Mouse (Mus musculus) olfactory bulb, adult 2 months (tissue): Measurements from ENCODE around the gene Ocln. TPM values are rescaled to one million over a fixed set of nuclear protein-coding genes. Genes with fewer than 3 reads are reported as not detected.

Experiments
- H3K27ac ChIP-seq: fragments of 200-500 bp; 2 replicates; pipeline ENCODE4 v1.5.1; 2012; ENCODE audit warnings: low read depth, low read length; ENCODE audit not compliant: insufficient read depth
- H3K4me1 ChIP-seq: fragments of 200-500 bp; 2 replicates; pipeline ENCODE4 v1.6.1; 2012; ENCODE audit warnings: low read length; ENCODE audit not compliant: control insufficient read depth, insufficient read depth
- H3K4me3 ChIP-seq: fragments of 200-500 bp; 2 replicates; pipeline ENCODE4 v1.5.1; 2012; ENCODE audit warnings: mild to moderate bottlenecking, low read depth, low read length, moderate library complexity; ENCODE audit not compliant: insufficient read depth
- CTCF ChIP-seq: fragments of 200-500 bp; IDR thresholded peaks from 2 replicates; pipeline ENCODE4 v1.5.1; 2012; ENCODE audit warnings: low read depth, mild to moderate bottlenecking, low read length, moderate library complexity; ENCODE audit not compliant: insufficient read depth
- POLR2A ChIP-seq: fragments of 200-500 bp; IDR thresholded peaks from 2 replicates; pipeline ENCODE4 v1.6.1; 2012; ENCODE audit warnings: mild to moderate bottlenecking, low read depth, low read length, moderate library complexity; ENCODE audit not compliant: insufficient read depth
- WGBS: fragments of 180-500 bp; shearing (Covaris S2); methylation state at CpG from one replicate; pipeline ENCODE4 v1.1.7; 2018; 5-methylcytosine and 5-hydroxymethylcytosine counted together
- polyA plus RNA-seq: library from polyadenylated mRNA; stranded (reverse); fragments of >200 nt; gene quantifications from 2 replicates; pipeline ENCODE4 v1.2.4, GENCODE M21; 2012; ENCODE audit warnings: low replicate concordance; ENCODE audit not compliant: missing spikeins, insufficient read depth, insufficient read length

Gene Ocln
- polyA plus RNA-seq, 1 experiment = not detected

DNA sequence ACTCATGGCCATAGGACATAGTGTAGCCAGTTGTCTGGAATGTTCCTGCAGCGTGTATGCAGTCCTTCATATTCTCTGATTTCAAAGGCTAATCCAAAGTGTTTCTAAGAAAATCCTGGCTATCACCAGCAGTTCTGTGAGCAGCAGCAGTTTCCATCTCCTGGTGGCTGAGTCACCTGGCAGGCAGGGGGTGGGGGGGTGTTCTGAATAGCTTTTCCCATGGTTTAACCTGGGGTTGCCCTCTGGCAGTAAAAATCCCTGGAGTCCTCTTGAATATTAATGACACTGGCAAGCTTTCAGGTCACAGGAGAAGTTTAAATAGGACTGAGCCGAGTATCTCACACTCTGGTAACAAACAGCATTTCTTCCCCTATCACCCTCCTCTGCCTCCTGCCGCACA, 29.2 kb upstream of the Ocln start:
- Histone ChIP-seq H3K4me1 (no peaks in the 10 kb centered on the region), H3K4me3 (no peak overlapping the region), H3K27ac (no peak overlapping the region)
- WGBS = 31% methylated on average over 3 of the region's 3 CpGs
- TF ChIP-seq CTCF (no peak), POLR2A (no peak)

DNA sequence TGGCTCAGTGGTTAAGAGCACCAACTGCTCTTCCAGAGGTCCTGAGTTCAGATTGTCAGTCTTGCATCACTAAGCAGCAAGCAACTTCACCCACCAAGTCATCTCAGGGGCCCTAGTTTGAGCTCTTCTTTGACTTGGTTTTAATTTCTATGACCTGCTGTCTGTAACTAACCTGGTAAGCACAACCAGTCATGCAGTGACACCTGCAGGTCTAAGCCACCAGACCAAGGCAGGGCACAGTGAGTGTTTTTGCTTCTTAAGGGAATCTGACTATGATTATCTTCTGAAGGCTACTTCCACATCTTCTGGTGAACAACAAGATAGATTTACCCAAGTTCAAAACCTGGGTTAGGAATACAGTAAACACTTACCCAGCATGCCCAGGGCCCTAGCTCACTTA, 27.4 kb upstream of the Ocln start:
- no peak for TF ChIP-seq CTCF
- TF ChIP-seq POLR2A = no peak
- H3K4me1 ChIP-seq = no peaks in the 10 kb centered on the region
- H3K4me3 ChIP-seq = no peak overlapping the region
- H3K27ac ChIP-seq = no peak overlapping the region

DNA sequence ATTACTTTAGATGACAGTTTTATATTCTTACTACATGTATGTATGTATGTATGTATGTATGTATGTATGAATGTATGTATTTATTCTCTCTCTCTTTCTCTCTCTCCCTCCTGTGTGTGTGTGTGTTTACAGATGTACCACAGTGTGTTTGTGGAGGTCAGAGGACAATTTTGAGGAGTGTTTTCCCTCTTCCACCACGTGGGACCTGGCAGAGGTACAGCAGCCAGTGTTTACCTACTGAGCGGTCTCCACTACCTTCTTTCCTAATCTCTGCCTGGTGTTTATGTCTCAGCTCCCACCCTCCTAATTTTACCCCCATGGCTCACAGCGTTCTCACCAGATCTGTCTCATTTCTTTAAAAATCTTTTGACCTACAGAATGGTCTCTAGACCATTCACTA, 26.7 kb upstream of the Ocln start:
- WGBS = 60% methylated on average over 3 of the region's 3 CpGs
- H3K4me3 ChIP-seq = no peak overlapping the region
- TF ChIP-seq POLR2A (no peak), CTCF (no peak)
- H3K4me1 ChIP-seq = no peaks in the 10 kb centered on the region
- H3K27ac ChIP-seq = no peak overlapping the region

DNA sequence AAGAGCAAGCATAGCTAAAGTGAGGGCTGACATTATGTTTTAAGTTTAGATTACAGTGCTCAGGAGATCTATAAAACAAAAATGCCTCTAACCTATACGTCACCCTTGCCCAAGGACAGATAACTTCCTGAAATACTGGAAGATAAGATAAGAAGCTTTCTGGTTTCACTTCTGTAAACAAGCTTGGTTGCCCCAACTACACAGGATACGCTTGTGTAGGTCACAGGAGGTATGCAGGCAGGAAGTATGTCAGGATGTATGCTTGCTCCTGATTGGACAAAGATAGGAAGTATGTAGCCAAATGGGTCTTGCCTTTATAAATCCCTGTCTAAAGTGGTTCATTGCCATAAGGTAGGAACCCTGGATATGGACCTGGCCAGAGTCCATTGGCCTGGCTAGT, 23.4 kb upstream of the Ocln start:
- H3K4me3 ChIP-seq = no peak overlapping the region
- H3K27ac ChIP-seq = no peak overlapping the region
- no peaks in the 10 kb centered on the region for H3K4me1 ChIP-seq
- TF ChIP-seq CTCF (no peak), POLR2A (no peak)
- WGBS = 88% methylated on average over 2 of the region's 2 CpGs

DNA sequence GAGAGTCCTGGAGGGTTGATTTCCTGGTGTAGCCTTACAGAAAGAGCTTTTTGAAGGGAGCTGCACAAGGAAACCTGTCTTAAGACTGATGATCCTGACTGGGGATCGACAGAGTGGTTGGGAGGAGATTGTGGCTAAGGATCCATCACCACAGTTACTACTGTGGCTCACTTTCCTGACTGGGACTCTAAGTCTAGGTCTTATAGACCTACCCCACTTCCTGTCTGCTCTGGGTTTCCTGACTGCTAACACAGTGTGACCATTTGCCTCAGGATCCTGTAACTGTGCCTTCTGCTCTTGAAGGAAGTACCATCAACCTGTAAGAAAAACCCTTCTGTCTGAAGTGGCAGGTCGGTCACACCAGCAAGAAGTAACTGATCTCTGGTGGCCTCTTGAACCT, 18.2 kb upstream of the Ocln start:
- WGBS = 84% methylated on average over 2 of the region's 2 CpGs
- Histone ChIP-seq H3K4me3 (no peak overlapping the region), H3K27ac (no peak overlapping the region), H3K4me1 (no peaks in the 10 kb centered on the region)
- no peak for TF ChIP-seq POLR2A
- no peak for TF ChIP-seq CTCF

DNA sequence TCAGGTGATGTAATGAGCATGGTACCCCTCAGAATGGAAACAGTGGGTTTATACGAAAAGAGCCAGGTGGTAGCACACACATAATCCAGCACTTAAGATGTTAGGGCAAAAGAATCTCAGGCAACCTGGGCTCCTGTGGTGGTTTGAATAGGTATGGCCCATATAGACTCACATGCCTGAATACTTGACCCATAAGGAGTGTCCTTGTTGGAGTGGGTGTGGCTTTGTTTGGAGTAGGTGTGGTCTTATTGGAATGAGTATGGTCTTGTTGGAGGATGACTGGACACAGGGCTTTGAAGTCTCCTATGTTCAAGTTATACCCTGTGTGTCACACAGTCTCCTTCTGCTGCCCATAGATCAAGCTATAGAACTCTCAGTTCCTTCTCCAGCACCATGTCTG, 15.8 kb upstream of the Ocln start:
- Histone ChIP-seq H3K27ac (no peak overlapping the region), H3K4me3 (no peak overlapping the region), H3K4me1 (no peaks in the 10 kb centered on the region)
- WGBS = 92% methylated on average over 1 of the region's 1 CpGs
- TF ChIP-seq CTCF (no peak), POLR2A (no peak)

DNA sequence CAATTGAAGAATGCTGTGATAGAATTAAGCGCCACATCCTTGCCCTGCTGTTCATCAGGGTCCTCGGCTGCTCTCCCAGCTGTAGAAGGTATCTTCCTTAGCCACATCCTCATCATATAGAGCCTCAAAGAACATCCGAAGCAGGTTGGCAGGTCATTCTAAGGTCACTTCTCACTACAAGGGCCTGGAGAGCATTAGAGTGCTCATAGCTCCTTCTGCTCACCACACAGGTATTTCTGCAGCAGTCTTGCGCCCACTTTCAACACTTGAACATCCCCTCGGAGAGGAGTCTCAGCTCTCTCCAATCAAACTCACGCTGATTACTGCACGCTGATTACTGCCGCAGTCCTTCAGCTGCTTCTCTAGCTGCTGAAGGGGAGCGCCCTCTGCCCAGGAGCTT, 6.9 kb upstream of the Ocln start:
- no peaks in the 10 kb centered on the region for H3K4me1 ChIP-seq
- H3K27ac ChIP-seq = no peak overlapping the region
- no peak overlapping the region for H3K4me3 ChIP-seq
- TF ChIP-seq CTCF = no peak
- WGBS = 86% methylated on average over 9 of the region's 9 CpGs

DNA sequence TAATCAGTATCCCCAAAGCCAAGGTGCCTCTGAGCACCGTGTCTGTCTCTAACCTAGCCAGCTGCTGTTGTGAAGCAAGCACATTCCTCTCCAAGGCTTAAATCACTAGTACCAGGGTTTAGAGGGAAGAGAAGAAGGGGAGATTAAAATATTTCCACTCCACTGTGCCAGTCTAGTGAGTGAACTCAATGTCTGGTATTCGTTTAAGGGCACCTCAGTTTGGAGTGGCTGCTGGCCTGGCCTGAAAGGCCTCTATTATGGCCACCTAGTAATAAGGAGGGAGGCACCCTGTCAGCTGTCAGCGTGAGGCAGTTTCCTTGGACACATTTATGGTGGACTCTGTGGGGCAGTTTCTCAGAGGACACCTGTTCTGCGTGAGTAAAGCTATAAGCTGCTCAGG, 4.5 kb upstream of the Ocln start:
- Histone ChIP-seq H3K4me3 (no peak overlapping the region), H3K4me1 (peaks cover 3% of the 10 kb centered on the region; the same call in 1 of the 2 replicates), H3K27ac (no peak overlapping the region)
- 72% methylated on average over 4 of the region's 4 CpGs for WGBS
- TF ChIP-seq CTCF = no peak
- TF ChIP-seq POLR2A = no peak

DNA sequence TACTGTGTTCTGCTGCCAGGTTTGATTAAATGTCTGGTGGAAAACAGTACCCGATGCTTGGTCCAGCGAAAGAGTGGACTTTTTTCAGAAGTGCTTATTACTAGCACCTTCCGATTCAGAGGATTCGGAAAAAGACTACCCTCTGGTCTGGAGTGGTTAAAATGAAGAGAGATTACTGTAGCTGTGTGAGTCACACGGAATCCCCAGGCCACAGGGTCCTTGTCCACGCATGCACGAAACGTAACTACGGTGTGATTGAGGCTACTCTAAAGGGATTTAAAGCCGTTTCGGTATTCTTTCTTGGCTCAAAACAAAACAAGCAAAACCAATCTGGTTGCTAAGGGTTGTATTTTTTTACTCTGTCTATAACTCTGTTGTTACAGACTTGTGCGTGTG, 522 bp upstream of the Ocln start:
- H3K4me1 ChIP-seq = peaks cover 11% of the 10 kb centered on the region; the same call in 1 of the 2 replicates
- WGBS = 4% methylated on average over 12 of the region's 12 CpGs
- no peak for TF ChIP-seq CTCF
- no peak for TF ChIP-seq POLR2A
- H3K27ac ChIP-seq = no peak overlapping the region
- H3K4me3 ChIP-seq = peak overlapping the region; percentile 67

DNA sequence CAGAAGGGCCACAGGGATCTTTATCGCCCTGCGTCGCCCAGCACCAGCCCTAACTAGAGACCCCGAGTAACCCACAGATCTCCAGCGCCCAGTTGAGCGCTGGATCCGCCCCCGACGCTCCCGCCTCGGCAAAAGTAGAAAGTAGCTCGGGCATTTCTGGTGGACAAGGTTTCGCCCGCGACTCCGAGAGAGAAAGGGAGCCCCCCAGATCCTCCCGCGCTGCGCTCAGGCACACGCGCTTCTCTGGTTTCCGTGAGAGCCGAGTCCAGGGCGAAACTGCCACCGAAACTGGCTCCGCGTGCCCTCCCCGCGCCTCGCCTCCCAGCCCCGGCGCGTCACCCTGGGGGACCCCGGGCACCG, 529 bp downstream of the Ocln start:
- Histone ChIP-seq H3K27ac (no peak overlapping the region), H3K4me3 (peak overlapping the region; percentile 67), H3K4me1 (peaks cover 11% of the 10 kb centered on the region; the same call in 1 of the 2 replicates)
- under 1% methylated on average over 35 of the region's 35 CpGs for WGBS
- no peak for TF ChIP-seq CTCF
- no peak for TF ChIP-seq POLR2A
